Mouse (Mus musculus): Measurements from ENCODE around the gene Crym. TPM values are rescaled to one million over a fixed set of nuclear protein-coding genes. Genes with fewer than 3 reads are reported as not detected.

Gene Crym
- polyA plus RNA-seq, 1 experiment: 15.6 TPM

DNA sequence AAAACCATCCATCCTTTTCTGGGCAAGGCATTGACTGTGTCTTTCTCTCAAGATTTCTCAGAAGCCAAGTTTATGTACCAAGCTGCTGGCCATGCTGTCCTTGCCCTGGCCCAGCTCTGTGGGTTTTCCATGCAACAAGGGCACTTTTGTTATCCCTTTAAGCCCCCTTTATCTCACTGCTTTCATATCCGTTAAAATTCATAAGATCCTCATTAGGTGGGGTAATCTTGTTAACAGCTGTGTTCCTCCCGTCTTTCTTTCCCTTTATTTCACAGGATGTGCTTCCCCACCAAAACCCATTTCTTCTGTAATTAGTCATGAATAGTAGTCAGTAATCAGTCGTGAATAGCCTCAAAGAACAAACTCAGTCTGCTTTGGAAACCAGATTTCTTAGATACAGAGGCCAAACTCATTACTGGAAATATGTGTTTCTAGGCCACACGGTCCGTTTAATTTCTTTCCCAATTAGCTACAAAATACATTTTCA is 44.3 kb downstream of the Crym start:
- TF ChIP-seq POLR2A (IDR thresholded peaks at IDR 0.05; ENCODE audit: borderline replicate concordance, extremely low read depth, insufficient read depth, insufficient read length, poor library complexity, severe bottlenecking): no peak
- TF ChIP-seq CTCF (IDR thresholded peaks at IDR 0.05; ENCODE audit: borderline replicate concordance, extremely low read depth, insufficient read depth, insufficient read length): no peak
- DNase-seq (ENCODE audit: low read depth): peak; percentile 87

- TF ChIP-seq POLR2A (IDR thresholded peaks at IDR 0.05; ENCODE audit: borderline replicate concordance, extremely low read depth, insufficient read depth, insufficient read length, poor library complexity, severe bottlenecking) (no peak), CTCF (IDR thresholded peaks at IDR 0.05; ENCODE audit: borderline replicate concordance, extremely low read depth, insufficient read depth, insufficient read length) (no peak)
- peak; percentile 82 for DNase-seq (ENCODE audit: low read depth)
These were observed 45.0 kb downstream of the Crym start for GRCm38 (mm10) chr7:120156841-120157409.

- DNase-seq (ENCODE audit: low read depth): no peak
- TF ChIP-seq POLR2A (IDR thresholded peaks at IDR 0.05; ENCODE audit: borderline replicate concordance, extremely low read depth, insufficient read depth, insufficient read length, poor library complexity, severe bottlenecking) (no peak), CTCF (IDR thresholded peaks at IDR 0.05; ENCODE audit: borderline replicate concordance, extremely low read depth, insufficient read depth, insufficient read length) (no peak)
These were observed 51.0 kb downstream of the Crym start for GRCm38 (mm10) chr7:120150898-120151297.

DNA sequence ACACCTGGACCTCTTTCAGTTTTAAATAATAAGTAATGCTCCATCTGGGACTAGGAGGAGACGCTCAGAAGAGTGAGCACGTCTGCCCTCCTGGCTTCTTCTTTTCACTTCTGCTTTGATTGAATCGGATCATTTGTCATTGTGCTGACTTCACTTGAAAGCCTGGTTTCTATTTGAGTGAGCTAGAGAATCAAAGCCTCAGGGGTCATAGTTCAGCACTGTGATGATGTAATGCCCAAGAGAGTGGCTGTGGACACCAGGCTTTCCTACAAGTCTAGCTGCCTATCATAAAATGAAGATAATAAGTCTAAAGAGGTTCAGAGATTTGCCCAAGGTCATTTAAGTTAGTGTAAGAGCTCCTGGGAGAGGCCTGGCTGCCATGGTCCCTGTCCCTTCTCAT is 51.7 kb downstream of the Crym start:
- TF ChIP-seq POLR2A (IDR thresholded peaks at IDR 0.05; ENCODE audit: borderline replicate concordance, extremely low read depth, insufficient read depth, insufficient read length, poor library complexity, severe bottlenecking) (no peak), CTCF (IDR thresholded peaks at IDR 0.05; ENCODE audit: borderline replicate concordance, extremely low read depth, insufficient read depth, insufficient read length) (no peak)
- peak; percentile 35 for DNase-seq (ENCODE audit: low read depth)

DNA sequence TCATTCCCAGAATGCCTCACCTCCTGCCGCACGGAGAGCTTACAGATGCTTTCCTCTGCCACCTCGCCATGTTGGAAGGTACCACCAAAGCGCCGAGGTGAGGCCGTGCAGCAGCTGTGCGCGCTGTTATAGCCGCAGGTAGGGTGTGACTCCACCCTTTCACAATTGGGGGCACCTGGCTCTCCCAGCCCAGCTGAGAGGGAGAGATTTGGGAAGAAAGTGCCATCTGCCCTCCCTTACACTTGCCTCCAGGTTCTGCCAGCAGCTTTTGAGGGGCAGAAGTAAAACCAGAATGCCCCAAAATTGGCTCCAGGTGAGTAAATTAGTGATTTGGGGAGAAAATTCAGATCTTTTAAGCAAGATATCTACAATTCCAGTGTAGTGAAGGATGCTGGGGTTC is 56.7 kb downstream of the Crym start, which contains the start of gene Zp2:
Gene Zp2, minus strand, starts transcription at position 101 of the 400 bp plus-strand sequence.
- no peak for DNase-seq (ENCODE audit: low read depth)
- TF ChIP-seq POLR2A (IDR thresholded peaks at IDR 0.05; ENCODE audit: borderline replicate concordance, extremely low read depth, insufficient read depth, insufficient read length, poor library complexity, severe bottlenecking): no peak
- no peak for TF ChIP-seq CTCF (IDR thresholded peaks at IDR 0.05; ENCODE audit: borderline replicate concordance, extremely low read depth, insufficient read depth, insufficient read length)

DNA sequence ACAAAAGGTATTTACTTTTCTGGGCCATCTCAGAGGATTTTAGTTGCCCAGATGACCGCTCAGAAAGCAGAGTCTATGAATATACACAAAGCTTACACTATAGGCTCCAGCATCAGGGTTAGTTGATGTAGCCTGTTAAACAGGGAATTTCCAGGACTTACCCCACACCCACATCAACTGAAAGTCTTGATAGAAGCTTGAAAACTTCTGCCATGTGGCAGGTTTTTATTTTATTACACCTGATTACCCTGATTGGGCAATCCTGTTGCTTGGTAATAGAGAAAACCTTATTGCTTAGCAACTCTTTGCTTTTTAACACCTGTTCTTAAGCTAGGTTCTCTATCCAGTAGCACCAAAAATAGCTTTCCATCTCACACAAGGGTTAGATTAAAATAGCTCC is 59.2 kb downstream of the Crym start:
- no peak for TF ChIP-seq POLR2A (IDR thresholded peaks at IDR 0.05; ENCODE audit: borderline replicate concordance, extremely low read depth, insufficient read depth, insufficient read length, poor library complexity, severe bottlenecking)
- no peak for TF ChIP-seq CTCF (IDR thresholded peaks at IDR 0.05; ENCODE audit: borderline replicate concordance, extremely low read depth, insufficient read depth, insufficient read length)
- no peak for DNase-seq (ENCODE audit: low read depth)

Other genes with a start within 250 kb of the Crym start
- gene Dnah3, start 106.8 kb downstream of the Crym start, polyA plus RNA-seq (2012; rRNA removed): 0.10 and 0.15 TPM in 2 replicates
- gene Tmem159, start 99.8 kb downstream of the Crym start, polyA plus RNA-seq (2012; rRNA removed): 4.0 and 6.0 TPM in 2 replicates
- gene Zp2, start 56.8 kb downstream of the Crym start, polyA plus RNA-seq (2012; rRNA removed): not detected in 2 replicates
- gene Anks4b, start 28.3 kb downstream of the Crym start, polyA plus RNA-seq (2012; rRNA removed): not detected in 2 replicates
- 0.04 TPM in 1 of 2 replicates, not detected in the other for gene Abca14, start 1.9 kb upstream of the Crym start, polyA plus RNA-seq (2012; rRNA removed)
- gene Abca15, start 126.6 kb upstream of the Crym start, polyA plus RNA-seq (2012; rRNA removed): not detected in 2 replicates
- gene Abca16, start 207.5 kb upstream of the Crym start, polyA plus RNA-seq (2012; rRNA removed): not detected in 2 replicates